Mouse (Mus musculus): Measurements from ENCODE around the gene Plekhn1. TPM values are rescaled to one million over a fixed set of nuclear protein-coding genes. Genes with fewer than 3 reads are reported as not detected.
A peak's percentile ranks its signal among the peaks of the same experiment; 100 is the strongest.

Plekhn1 gene
- polyA plus RNA-seq, 1 experiment from 2014 or later, result 29.0 TPM

Small RNA genes within 50 kb of the gene (microRNA-seq; reads per million reads assigned to microRNA genes)
- gene Mir7658, result 4.0 reads per million, percentile 13 among the genes with 10 or more reads in this experiment

Other genes starting within 250 kb of the Plekhn1 start
- 27.8 and 30.2 TPM in 2 replicates for gene B3galt6, start 242.2 kb downstream of the Plekhn1 start, polyA plus RNA-seq (2015; fragmentation: Nextera tagmentation; extraction: Ambion mirVana)
- 114 and 117 TPM in 2 replicates for gene Sdf4, start 242.0 kb downstream of the Plekhn1 start, polyA plus RNA-seq (2015; fragmentation: Nextera tagmentation; extraction: Ambion mirVana)
- gene Tnfrsf4, start 221.0 kb downstream of the Plekhn1 start, polyA plus RNA-seq (2015; fragmentation: Nextera tagmentation; extraction: Ambion mirVana), result 0.83 and 0.95 TPM in 2 replicates
- gene Tnfrsf18, start 208.7 kb downstream of the Plekhn1 start, polyA plus RNA-seq (2015; fragmentation: Nextera tagmentation; extraction: Ambion mirVana), result 0.66 and 1.5 TPM in 2 replicates
- not detected in 2 replicates for gene Ttll10, start 175.4 kb downstream of the Plekhn1 start, polyA plus RNA-seq (2015; fragmentation: Nextera tagmentation; extraction: Ambion mirVana)
- 40.2 and 41.0 TPM in 2 replicates for gene 9430015G10Rik, start 124.9 kb downstream of the Plekhn1 start, polyA plus RNA-seq (2015; fragmentation: Nextera tagmentation; extraction: Ambion mirVana)
- 0.46 and 0.72 TPM in 2 replicates for gene Rnf223, start 104.3 kb downstream of the Plekhn1 start, polyA plus RNA-seq (2015; fragmentation: Nextera tagmentation; extraction: Ambion mirVana)
- 103 and 108 TPM in 2 replicates for gene Agrn, start 37.4 kb downstream of the Plekhn1 start, polyA plus RNA-seq (2015; fragmentation: Nextera tagmentation; extraction: Ambion mirVana)
- 1.5 and 2.1 TPM in 2 replicates for gene Isg15, start 34.0 kb downstream of the Plekhn1 start, polyA plus RNA-seq (2015; fragmentation: Nextera tagmentation; extraction: Ambion mirVana)
- gene AW011738, start 31.6 kb downstream of the Plekhn1 start, polyA plus RNA-seq (2015; fragmentation: Nextera tagmentation; extraction: Ambion mirVana), result 4.2 and 4.3 TPM in 2 replicates
- 1.7 and 2.0 TPM in 2 replicates for gene Perm1, start 19.0 kb downstream of the Plekhn1 start, polyA plus RNA-seq (2015; fragmentation: Nextera tagmentation; extraction: Ambion mirVana)
- gene Noc2l, start 1.2 kb upstream of the Plekhn1 start, polyA plus RNA-seq (2015; fragmentation: Nextera tagmentation; extraction: Ambion mirVana), result 61.0 and 61.6 TPM in 2 replicates
- gene Samd11, start 20.8 kb upstream of the Plekhn1 start, polyA plus RNA-seq (2015; fragmentation: Nextera tagmentation; extraction: Ambion mirVana), result 1.3 and 1.5 TPM in 2 replicates
- gene Vmn2r-ps159, start 96.2 kb upstream of the Plekhn1 start, polyA plus RNA-seq (2015; fragmentation: Nextera tagmentation; extraction: Ambion mirVana), result not detected in 2 replicates

Measured in forebrain, embryonic 15.5 days (tissue).